Mouse (Mus musculus) mouse trophoblast stem cell (cell line): ENCODE data around the gene Olfr1512.
"Not testable (repeated sequence)": the region's sequence is repeated elsewhere in the genome, so short reads cannot be mapped to it uniquely, and the experiment has no call there.

Experiments
- in situ Hi-C, 2 experiments: fragments of 300-500 bp; cut with MseI, MboI; formaldehyde crosslinking; loops; 2 replicates in 1 of 2; 3 replicates in 1 of 2; pipeline ENCODE4 v1.15.1; 2025

Gene Olfr1512

DNA sequence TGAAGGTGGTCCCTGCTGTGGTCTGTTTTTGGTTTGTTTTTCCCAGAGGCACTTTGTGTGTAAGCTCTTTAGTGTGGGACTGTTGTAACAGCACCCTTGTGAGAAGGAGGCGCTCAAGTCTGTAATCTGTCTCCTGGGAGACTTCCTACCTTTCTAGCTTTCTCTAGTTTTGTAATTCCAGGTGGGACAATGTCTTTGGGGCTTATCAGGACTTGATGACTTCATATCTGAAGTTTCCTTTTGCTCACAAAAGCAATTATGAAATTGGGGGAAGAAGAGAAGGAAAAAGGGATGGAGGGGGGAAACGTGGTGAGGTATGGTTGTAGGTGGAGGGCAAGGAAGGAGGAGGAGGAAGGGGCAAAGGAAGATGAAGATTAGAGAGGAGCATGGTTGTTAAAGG is at the start of gene Olfr1512:
Olfr1512 (minus strand) TSS at position 101 of the 400 bp plus-strand sequence.
- in situ Hi-C loops, result no loop called here

DNA sequence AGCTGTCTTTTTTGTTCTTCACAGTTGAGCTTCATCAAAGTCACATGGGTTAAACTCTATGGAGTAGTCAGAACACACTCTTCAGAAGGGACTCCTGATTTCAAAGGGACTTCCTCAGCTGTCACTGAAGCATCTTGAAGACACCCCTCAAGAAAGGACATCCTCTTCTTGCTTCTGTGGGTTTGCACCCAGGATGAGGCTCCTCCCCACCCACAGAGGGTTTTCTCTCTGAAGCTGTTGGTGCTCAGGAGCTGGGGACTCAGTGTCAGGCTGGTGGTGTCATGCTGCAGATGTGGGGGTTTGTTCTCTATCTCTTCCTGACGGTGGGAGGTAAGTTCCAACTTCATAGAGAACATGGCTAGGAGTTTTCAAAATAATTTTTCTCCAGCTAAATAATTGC is 48.7 kb upstream of the Olfr1512 start:
- in situ Hi-C loops, result no loop called here

DNA sequence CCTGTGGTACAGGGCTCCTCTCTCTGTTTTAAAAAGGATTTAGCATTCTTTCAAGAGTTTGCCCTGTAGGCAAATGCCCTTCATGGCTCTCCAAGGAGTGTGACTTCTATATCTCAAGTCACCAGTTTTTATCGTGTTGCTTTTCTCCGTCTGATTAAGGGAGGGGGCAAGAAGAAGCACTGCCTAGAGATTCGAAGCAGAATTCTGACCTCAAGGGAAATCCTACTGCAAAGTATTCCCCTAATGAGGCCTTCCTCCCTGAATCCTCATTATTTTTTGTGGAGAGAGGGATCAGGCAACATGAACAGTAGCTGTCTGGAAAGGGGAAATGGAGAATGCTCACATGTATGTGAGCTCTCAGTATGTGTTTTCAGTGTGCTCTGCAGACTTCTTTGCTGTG is 35.3 kb upstream of the Olfr1512 start, which contains the start of gene Olfr1510:
Olfr1510 (minus strand) TSS at position 101 of the 400 bp plus-strand sequence.
- in situ Hi-C loops, result no loop called here

DNA sequence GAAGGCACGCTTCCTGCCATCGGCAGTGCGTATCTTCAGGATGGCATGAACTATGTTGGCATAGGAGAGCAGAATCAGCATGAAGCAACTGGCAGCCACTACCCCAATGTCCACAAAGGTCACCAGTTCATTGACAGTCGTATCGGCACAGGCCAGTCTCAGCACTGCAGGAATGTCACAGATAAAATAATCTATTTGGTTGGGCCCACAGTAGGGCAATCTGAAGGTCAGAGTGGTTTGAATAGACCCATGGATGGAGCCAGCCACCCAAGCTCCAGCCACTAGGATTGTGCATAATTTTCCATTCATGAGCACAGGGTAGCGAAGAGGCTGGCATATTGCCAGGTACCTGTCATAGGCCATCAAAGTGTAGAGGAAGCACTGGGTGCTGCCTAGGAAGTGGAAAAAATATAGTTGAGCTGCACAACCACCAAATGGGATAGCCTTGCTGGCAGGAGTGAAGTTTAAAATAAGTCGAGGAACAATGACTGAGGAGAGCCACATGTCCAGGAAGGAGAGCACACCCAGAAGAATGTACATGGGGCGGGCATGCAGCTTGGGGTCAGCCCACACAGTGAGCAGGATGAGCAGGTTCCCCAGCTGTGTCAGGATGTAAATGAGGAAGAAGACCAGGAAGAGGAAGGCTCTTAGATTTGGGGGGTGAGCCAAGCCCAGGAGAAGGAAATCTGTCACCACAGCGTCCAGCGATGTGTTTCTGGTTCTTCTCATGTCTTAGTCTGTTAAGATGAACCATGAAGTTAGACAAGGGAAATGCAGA is 31.4 kb upstream of the Olfr1512 start:
- in situ Hi-C loops, result not testable (repeated sequence)

DNA sequence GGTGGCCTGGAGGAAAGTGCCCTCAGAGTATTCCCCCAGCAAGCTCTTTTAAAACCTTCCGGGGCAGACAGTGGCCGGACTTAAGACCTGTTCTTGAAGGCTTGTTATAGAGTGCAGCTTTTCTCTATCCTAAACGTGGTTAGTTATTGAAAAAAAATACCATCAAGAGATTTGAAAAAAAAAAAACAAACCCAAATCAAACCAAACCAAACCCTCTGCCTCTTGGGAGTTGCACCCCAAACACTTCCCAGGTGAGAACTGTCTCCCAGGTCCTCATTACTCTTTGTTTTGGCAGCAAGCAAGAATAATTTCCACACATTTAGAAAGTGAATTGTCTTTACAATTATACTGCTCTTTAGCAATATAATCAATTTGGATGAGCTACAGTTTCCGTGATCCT is 18.3 kb upstream of the Olfr1512 start, which contains the start of gene Olfr1511:
Olfr1511 (minus strand) TSS at position 101 of the 400 bp plus-strand sequence.
- in situ Hi-C loops, result no loop called here

DNA sequence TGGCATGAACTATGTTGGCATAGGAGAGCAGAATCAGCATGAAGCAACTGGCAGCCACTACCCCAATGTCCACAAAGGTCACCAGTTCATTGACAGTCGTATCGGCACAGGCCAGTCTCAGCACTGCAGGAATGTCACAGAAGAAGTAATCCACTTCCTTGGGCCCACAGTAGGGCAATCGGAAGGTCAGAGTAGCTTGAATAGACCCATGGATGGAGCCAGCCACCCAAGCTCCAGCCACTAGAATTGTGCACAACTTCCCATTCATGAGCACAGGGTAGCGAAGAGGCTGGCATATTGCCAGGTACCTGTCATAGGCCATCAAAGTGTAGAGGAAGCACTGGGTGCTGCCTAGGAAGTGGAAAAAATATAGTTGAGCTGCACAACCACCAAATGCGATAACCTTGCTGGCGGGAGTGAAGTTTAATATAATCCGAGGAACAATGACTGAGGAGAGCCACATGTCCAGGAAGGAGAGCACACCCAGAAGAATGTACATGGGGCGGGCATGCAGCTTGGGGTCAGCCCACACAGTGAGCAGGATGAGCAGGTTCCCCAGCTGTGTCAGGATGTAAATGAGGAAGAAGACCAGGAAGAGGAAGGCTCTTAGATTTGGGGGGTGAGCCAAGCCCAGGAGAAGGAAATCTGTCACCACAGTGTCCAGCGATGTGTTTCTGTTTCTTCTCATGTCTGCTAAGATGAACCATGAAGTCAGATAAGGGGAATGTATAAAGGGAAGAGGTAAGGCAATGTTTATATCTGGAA is 11.3 kb upstream of the Olfr1512 start:
- in situ Hi-C loops, result not testable (repeated sequence)

DNA sequence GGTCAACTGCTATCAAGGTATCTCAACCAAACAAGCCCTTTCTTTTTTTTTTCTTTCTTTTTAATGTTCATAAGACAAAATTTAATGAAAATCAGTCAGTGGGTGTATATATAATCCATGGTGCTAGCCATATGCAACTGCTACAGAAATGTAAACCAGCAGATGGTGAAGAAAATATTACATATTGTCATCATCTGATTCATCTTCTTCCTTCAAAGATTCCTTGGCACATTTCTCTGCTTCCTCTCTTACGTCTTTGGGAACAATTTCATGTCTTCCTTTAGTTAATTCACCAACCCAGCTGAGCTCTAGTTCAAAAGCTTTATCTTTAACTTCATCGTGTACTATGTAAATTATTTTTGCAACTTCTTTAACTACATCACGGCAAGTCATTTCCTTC is 10.2 kb downstream of the Olfr1512 start:
- in situ Hi-C loops, result no loop called here

DNA sequence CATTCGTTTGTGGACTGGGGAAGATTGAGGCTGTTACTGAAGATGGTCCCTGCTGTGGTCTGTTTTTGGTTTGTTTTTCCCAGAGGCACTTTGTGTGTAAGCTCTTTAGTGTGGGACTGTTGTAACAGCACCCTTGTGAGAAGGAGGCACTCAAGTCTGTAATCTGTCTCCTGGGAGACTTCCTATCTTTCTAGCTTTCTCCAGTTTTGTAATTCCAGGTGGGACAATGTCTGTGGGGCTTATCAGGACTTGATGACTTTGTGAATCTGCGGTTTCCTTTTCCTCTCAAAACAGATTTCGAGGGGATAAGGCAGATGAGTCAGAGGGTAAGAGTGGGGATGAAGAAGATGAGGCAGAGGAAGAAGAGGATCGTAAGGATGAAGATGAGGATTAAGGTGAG is 22.7 kb downstream of the Olfr1512 start, which contains the start of gene Olfr1513:
Olfr1513 (minus strand) TSS at position 101 of the 400 bp plus-strand sequence.
- in situ Hi-C loops, result no loop called here

DNA sequence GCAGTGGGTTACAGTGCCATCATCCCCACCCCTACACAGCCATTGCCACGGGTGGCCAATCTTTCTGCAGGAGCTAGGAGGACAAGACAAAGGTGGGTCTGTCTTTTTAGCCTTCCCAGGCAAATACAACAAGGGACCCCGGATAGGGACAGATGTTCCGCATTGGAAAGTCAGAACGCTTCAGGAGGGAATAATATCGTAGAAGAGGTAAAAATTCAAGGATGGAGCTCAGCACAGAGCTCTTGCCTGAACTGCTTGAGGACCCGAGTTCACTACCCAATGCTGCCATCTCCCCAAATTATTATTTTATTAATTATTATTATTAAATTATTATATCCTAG is 39.5 kb downstream of the Olfr1512 start:
- in situ Hi-C loops, result no loop called here

DNA sequence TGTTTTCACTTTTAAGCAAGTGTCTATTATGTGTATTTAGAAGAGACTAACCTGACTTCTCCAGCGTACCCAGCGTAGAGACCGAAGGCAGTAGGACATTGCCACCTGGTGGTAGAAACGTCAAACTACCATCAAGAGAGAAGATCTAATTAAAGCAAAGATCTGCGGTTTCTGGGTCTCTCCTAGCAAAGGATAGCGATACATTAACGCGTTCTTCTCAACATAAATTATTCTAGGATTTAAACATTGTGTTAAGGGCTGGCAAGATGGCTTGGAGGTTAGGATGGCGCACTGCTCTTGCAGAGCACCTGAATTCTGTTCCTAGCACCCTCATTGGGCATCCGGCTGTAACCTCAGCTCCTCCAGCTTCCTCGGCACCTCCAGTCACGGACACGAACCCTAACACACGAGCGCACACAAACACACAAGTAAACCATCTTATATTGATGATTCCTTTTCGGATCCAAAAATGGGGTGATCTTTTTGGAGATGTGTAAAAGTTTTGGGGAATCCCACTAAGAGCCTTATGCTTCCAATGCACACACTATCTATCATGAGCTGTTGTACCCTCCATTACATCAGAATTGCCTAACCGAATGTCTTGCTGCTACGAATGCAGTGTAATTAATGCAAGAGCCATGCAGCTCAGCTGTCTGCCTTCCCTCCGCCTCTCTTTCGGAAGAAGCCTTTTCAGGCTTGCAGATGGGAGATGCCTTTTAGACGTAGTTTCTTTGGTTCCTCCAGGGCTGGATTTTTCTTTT is 40.0 kb downstream of the Olfr1512 start:
- in situ Hi-C loops, result no loop called here

DNA sequence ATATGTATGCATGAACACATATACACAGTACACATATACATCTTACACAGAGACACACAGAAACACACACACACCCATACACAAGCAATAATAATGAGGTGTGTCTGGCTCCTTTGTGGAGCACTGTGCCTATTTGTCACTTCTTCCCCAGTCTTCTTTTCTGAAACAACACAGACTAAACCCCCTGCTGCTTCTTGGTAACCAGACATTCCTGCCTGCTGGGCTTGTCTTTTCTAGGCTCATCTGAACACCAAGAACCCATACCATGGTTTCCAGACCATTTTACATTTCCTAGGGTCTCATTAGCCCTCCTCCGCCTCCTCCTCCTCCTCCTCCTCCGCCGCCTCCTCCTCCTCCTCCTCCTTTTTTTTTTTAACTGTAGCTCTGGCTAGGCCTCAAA is 46.8 kb downstream of the Olfr1512 start:
- in situ Hi-C loops, result no loop called here

DNA sequence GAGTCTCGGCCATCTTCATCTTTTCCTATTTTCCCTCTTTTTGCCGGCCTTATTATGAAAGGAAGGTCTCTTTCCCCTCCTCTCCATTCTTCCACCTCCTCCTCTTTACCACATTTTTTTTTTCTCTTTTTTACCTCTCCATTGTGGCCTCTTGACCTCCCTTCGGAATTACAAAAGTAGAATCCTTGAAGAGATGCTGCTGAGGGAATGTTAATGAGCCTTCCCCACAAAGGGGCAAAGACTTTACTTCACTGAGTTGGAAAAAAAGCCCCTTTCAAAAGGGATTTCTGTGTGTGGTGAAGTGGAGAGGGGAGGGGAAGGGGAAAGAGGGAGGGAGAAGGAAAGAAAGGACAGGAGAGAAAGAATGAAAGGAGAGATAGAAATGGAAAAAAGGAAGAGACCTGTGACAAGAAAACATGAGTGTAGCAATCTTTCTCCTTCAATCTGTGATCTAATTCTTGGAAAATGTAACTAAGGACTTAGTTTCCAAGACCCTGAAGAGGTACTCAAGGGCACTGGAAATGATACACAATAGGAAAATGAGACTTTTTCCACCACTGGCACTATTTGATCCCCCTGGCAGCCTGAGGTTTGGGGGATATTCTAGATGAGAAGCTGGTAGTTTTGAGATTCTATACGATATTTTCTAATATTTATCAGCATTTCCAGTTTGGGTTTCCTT is 47.8 kb downstream of the Olfr1512 start:
- in situ Hi-C loops, result no loop called here

DNA sequence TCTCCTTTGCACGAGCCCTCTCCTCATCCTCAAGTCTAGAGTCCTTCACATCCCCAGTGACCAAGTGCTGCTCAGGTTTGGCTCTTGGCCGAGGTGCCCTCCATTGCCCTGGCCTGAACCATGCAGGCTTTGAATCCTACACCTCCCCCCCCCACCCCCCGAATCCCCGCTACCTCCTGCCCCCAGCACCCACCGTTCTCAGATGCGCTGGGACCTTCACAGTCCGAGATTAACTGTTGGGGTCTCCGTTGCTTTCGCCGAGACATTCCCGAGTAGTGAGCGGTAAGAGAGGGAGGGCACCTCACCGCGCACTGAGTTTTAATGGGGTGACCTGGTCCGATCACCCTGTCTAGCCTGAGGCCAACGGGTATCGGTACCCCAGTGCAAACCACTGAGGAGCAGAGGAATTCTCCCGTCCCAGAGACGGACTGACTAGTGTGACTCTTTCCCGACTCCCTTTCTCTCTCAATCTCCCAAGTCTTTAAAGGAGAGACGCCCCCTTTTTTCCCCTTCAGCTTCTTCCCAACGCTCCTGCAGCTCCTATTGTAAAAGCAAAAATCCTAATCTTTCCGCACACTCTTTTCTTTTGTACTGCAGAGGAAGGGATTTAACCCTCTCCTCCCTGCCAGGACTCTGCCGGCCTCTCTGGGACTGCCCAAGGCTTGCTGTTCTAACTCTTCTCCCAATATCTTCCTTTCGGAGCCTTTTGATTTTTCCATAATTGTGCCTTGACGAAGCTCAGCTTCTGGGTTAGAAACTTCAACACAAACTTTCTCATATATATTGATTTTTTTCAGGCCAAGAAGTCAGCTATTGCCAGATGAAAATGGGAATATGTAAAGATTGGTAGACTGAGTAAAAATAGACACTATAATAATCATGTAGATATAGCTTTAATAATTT is 50.8 kb downstream of the Olfr1512 start, which contains the start of gene Sall2:
Sall2 (minus strand) TSS at position 853 of the 903 bp plus-strand sequence.
- in situ Hi-C loops, result no loop called here

DNA sequence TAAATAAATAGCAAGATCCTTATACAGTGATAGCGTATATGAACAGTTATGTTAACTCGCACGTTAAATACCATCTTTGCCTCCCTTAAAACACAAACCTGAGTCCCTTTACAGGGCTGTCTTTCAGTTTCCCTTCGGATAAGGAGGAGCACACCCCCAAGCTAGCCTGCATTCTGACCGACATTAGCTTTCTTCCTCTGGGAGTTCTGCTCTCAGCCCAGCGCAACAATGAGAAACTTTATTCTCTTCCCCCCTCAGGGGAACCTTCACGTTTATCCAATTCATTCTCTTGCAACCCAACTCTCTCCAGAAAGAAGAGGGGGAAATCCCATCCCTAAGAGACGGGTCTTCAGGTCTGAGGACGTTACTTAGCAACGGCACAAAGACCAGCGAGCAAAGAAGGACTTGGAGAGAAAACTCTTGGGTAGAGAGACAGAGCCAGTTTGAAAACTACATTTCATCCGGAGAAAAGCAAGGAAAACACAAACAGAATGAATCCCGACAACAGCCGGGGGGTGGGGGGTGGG is 51.5 kb downstream of the Olfr1512 start:
- in situ Hi-C loops, result no loop called here

DNA sequence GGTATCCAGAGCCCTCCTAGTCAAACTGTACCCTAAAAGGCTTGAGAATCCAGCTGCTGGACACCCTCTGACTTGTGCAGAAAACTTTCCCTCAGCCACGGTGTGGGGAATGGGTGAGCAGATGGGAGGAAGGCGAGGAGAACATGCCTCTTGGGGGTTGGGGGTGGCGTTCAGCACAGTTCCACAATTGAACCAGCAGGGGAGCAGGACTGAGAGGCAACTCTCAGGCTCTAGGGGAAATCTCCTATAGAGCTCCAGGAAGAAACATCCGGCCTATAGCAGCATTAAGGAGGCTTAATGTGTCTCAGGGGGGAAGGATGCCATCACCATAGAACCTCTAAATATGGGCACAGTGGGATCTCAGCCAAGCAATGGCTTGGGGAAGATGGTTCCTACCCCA is 53.1 kb downstream of the Olfr1512 start:
- in situ Hi-C loops, result no loop called here
